Mouse (Mus musculus) ES-Bruce4 (cell line): Measurements from ENCODE around the gene Gzma. TPM values are rescaled to one million over a fixed set of nuclear protein-coding genes. Genes with fewer than 3 reads are reported as not detected.

Experiments used
- H3K27ac ChIP-seq: 2 replicates; pipeline ENCODE4 v1.5.1; 2012; ENCODE audit warnings: low read length, inconsistent platforms; ENCODE audit not compliant: insufficient read depth
- H3K27me3 ChIP-seq: 2 replicates; pipeline ENCODE4 v1.6.1; 2012; ENCODE audit warnings: mild to moderate bottlenecking, low read length, inconsistent platforms; ENCODE audit not compliant: control insufficient read depth, poor library complexity, insufficient read depth, severe bottlenecking
- H3K36me3 ChIP-seq: 2 replicates; pipeline ENCODE4 v1.6.1; 2012; ENCODE audit warnings: inconsistent platforms, mild to moderate bottlenecking, low read length, moderate library complexity; ENCODE audit not compliant: control insufficient read depth, poor library complexity, insufficient read depth, severe bottlenecking
- H3K4me1 ChIP-seq: one replicate; pipeline ENCODE4 v1.8.1; 2011; ENCODE audit warnings: low read length; ENCODE audit not compliant: control insufficient read depth, insufficient read depth
- H3K4me3 ChIP-seq: 2 replicates; pipeline ENCODE4 v1.5.1; 2011; ENCODE audit warnings: low read depth, mild to moderate bottlenecking, low read length
- H3K9ac ChIP-seq: 2 replicates; pipeline ENCODE4 v1.6.1; 2012; ENCODE audit warnings: low read depth, mild to moderate bottlenecking, inconsistent platforms; ENCODE audit not compliant: poor library complexity, severe bottlenecking
- H3K9me3 ChIP-seq: replicated peaks from 2 replicates; pipeline ENCODE4 v1.6.1; 2012; ENCODE audit warnings: mild to moderate bottlenecking, low read length, inconsistent platforms; ENCODE audit not compliant: control insufficient read depth, poor library complexity, insufficient read depth, severe bottlenecking
- CTCF ChIP-seq: IDR thresholded peaks from one replicate; pipeline ENCODE4 v1.8.1; 2011; ENCODE audit warnings: low read depth, low read length
- EP300 ChIP-seq: IDR thresholded peaks from 2 replicates; pipeline ENCODE4 v1.6.1; 2011; ENCODE audit warnings: low read depth, low read length; ENCODE audit not compliant: insufficient read depth
- POLR2A ChIP-seq: IDR thresholded peaks from one replicate; pipeline ENCODE4 v1.8.1; 2011; ENCODE audit warnings: low read length; ENCODE audit not compliant: insufficient read depth
- polyA plus RNA-seq: library from polyadenylated mRNA; stranded (reverse); fragments of >200 nt; gene quantifications from 2 replicates; pipeline ENCODE4 v1.2.4, GENCODE M21; 2011; ENCODE audit warnings: low read depth; ENCODE audit not compliant: missing spikeins, insufficient read depth, insufficient read length

The Gzma gene
- polyA plus RNA-seq, 1 experiment: not detected

- Histone ChIP-seq H3K4me3 (no peak overlapping the region), H3K9ac (no peak overlapping the region), H3K27me3 (no peaks in the 10 kb centered on the region; the same call in 1 of the 2 replicates), H3K27ac (no peak overlapping the region), H3K9me3 (no peaks in the 10 kb centered on the region), H3K36me3 (no peaks in the 10 kb centered on the region), H3K4me1 (no peaks in the 10 kb centered on the region)
- TF ChIP-seq CTCF (peak; percentile 40), EP300 (no peak)
Observed at GRCm38 (mm10) chr13:113055826-113056225, 45.0 kb downstream of the Gzma start.

GRCm38 (mm10) chr13:113054230-113054629, 46.6 kb downstream of the Gzma start:
- Histone ChIP-seq H3K9me3 (no peaks in the 10 kb centered on the region), H3K27ac (no peak overlapping the region), H3K27me3 (no peaks in the 10 kb centered on the region; the same call in 1 of the 2 replicates), H3K4me3 (no peak overlapping the region), H3K9ac (no peak overlapping the region), H3K36me3 (no peaks in the 10 kb centered on the region), H3K4me1 (no peaks in the 10 kb centered on the region)
- TF ChIP-seq CTCF: no peak
- no peak for TF ChIP-seq EP300
- TF ChIP-seq POLR2A: no peak

DNA sequence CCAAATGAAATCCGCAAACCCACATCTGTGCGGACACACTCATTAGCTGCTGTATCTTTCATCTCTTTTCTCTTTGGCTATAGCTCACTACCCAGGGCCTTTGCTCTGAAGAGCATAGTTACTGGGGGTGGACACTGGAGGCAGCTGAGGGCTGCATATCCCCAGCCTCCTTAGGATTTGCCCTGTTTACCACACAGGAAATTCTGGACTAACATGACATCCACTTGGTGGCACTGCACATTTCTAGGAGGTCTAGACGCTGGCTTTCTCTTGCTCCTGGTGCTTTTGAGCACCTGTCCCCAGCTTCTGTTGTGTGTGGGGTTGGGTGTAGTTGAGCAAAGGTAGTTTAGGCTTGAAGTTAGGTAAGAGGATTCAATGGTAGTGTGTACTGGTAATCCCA, 53.1 kb downstream of the Gzma start:
- no peak for TF ChIP-seq EP300
- no peak for TF ChIP-seq POLR2A
- no peak for TF ChIP-seq CTCF
- Histone ChIP-seq H3K4me1 (no peaks in the 10 kb centered on the region), H3K9ac (no peak overlapping the region), H3K27ac (no peak overlapping the region), H3K9me3 (no peaks in the 10 kb centered on the region), H3K4me3 (no peak overlapping the region), H3K27me3 (no peaks in the 10 kb centered on the region), H3K36me3 (no peaks in the 10 kb centered on the region)

GRCm38 (mm10) chr13:113047018-113047417, 53.8 kb downstream of the Gzma start:
- Histone ChIP-seq H3K27me3 (no peaks in the 10 kb centered on the region), H3K27ac (no peak overlapping the region), H3K4me1 (no peaks in the 10 kb centered on the region), H3K9me3 (no peaks in the 10 kb centered on the region), H3K9ac (no peak overlapping the region), H3K4me3 (no peak overlapping the region), H3K36me3 (no peaks in the 10 kb centered on the region)
- TF ChIP-seq EP300: no peak

- TF ChIP-seq POLR2A: no peak
- TF ChIP-seq EP300: 0 out of 2 replicates have a peak, but pooled peaks have one; percentile 37
- peak within 1 kb of the TSS; percentile 72 for H3K9ac ChIP-seq
- H3K36me3 ChIP-seq: no peaks in the 10 kb centered on the region
- no peaks in the 10 kb centered on the region for H3K4me1 ChIP-seq
- no peaks in the 10 kb centered on the region for H3K9me3 ChIP-seq
- H3K27ac ChIP-seq: no peak within 1 kb of the TSS
- peak within 1 kb of the TSS; percentile 13; the same call in 1 of the 2 replicates for H3K4me3 ChIP-seq
- H3K27me3 ChIP-seq: no peaks in the 10 kb centered on the region
Observed at GRCm38 (mm10) chr13:113046211-113046883, 54.4 kb downstream of the Gzma start, which contains the start of gene Gpx8. Gene Gpx8, minus strand, starts transcription at chr13:113046410.

GRCm38 (mm10) chr13:113045458-113046110, 55.2 kb downstream of the Gzma start:
- peak overlapping the region; percentile 72 for H3K9ac ChIP-seq
- no peaks in the 10 kb centered on the region for H3K4me1 ChIP-seq
- TF ChIP-seq CTCF (no peak), POLR2A (no peak), EP300 (no peak)
- peak overlapping the region; percentile 13; the same call in 1 of the 2 replicates for H3K4me3 ChIP-seq
- H3K36me3 ChIP-seq: no peaks in the 10 kb centered on the region
- no peaks in the 10 kb centered on the region for H3K9me3 ChIP-seq
- no peak overlapping the region for H3K27ac ChIP-seq
- H3K27me3 ChIP-seq: no peaks in the 10 kb centered on the region
